Mouse (Mus musculus): ENCODE measurements around the gene Nfkb2. TPM values are rescaled to one million over a fixed set of nuclear protein-coding genes. Genes with fewer than 3 reads are reported as not detected.

Gene Nfkb2
- polyA plus RNA-seq, 1 experiment from 2014 or later, result 14.1 TPM

- Histone ChIP-seq H3K27me3 (ENCODE audit: control insufficient read depth, insufficient read depth, low read length) (peaks cover 56% of the 10 kb centered on the region), H3K4me3 (ENCODE audit: low read length) (no peak overlapping the region), H3K9me3 (replicated peaks; ENCODE audit: control insufficient read depth, low read length) (no peaks in the 10 kb centered on the region), H3K4me2 (ENCODE audit: low read depth, low read length) (no peak overlapping the region), H3K36me3 (ENCODE audit: control insufficient read depth, insufficient read depth) (peaks cover 24% of the 10 kb centered on the region), H3K9ac (ENCODE audit: low read length) (no peak overlapping the region), H3K4me1 (ENCODE audit: control insufficient read depth, insufficient read depth, low read length) (peaks cover 18% of the 10 kb centered on the region), H3K27ac (ENCODE audit: low read length) (no peak overlapping the region)
- ATAC-seq (replicated peaks; ENCODE audit: extremely low read depth, insufficient read depth, low FRiP score), result no peak
- 72% methylated on average over 6 of the region's 6 CpGs for WGBS
These were observed 9.5 kb downstream of the Nfkb2 start for GRCm38 (mm10) chr19:46313591-46313990.

- Histone ChIP-seq H3K27ac (ENCODE audit: low read length) (no peak overlapping the region), H3K9ac (ENCODE audit: low read length) (no peak overlapping the region), H3K36me3 (ENCODE audit: control insufficient read depth, insufficient read depth) (peaks cover 24% of the 10 kb centered on the region), H3K27me3 (ENCODE audit: control insufficient read depth, insufficient read depth, low read length) (peaks cover 61% of the 10 kb centered on the region), H3K4me2 (ENCODE audit: low read depth, low read length) (no peak overlapping the region), H3K4me1 (ENCODE audit: control insufficient read depth, insufficient read depth, low read length) (peaks cover 15% of the 10 kb centered on the region), H3K9me3 (replicated peaks; ENCODE audit: control insufficient read depth, low read length) (no peaks in the 10 kb centered on the region), H3K4me3 (ENCODE audit: low read length) (no peak overlapping the region)
- WGBS, result 23% methylated on average over 18 of the region's 18 CpGs
- ATAC-seq (replicated peaks; ENCODE audit: extremely low read depth, insufficient read depth, low FRiP score), result no peak
These were observed 10.1 kb downstream of the Nfkb2 start for GRCm38 (mm10) chr19:46314151-46314601.

GRCm38 (mm10) chr19:46314872-46315742 lies 11.0 kb downstream of the Nfkb2 start:
- Histone ChIP-seq H3K9ac (ENCODE audit: low read length) (no peak overlapping the region), H3K4me1 (ENCODE audit: control insufficient read depth, insufficient read depth, low read length) (peaks cover 14% of the 10 kb centered on the region), H3K4me3 (ENCODE audit: low read length) (no peak overlapping the region), H3K9me3 (replicated peaks; ENCODE audit: control insufficient read depth, low read length) (no peaks in the 10 kb centered on the region), H3K4me2 (ENCODE audit: low read depth, low read length) (no peak overlapping the region), H3K27me3 (ENCODE audit: control insufficient read depth, insufficient read depth, low read length) (peaks cover 65% of the 10 kb centered on the region), H3K27ac (ENCODE audit: low read length) (no peak overlapping the region), H3K36me3 (ENCODE audit: control insufficient read depth, insufficient read depth) (peaks cover 17% of the 10 kb centered on the region)
- ATAC-seq (replicated peaks; ENCODE audit: extremely low read depth, insufficient read depth, low FRiP score), result no peak
- WGBS, result 38% methylated on average over 14 of the region's 14 CpGs

GRCm38 (mm10) chr19:46315752-46316610 lies 11.9 kb downstream of the Nfkb2 start:
- Histone ChIP-seq H3K4me2 (ENCODE audit: low read depth, low read length) (no peak overlapping the region), H3K9ac (ENCODE audit: low read length) (no peak overlapping the region), H3K27ac (ENCODE audit: low read length) (no peak overlapping the region), H3K36me3 (ENCODE audit: control insufficient read depth, insufficient read depth) (peaks cover 10% of the 10 kb centered on the region), H3K4me1 (ENCODE audit: control insufficient read depth, insufficient read depth, low read length) (peaks cover 14% of the 10 kb centered on the region), H3K9me3 (replicated peaks; ENCODE audit: control insufficient read depth, low read length) (no peaks in the 10 kb centered on the region), H3K27me3 (ENCODE audit: control insufficient read depth, insufficient read depth, low read length) (peaks cover 74% of the 10 kb centered on the region), H3K4me3 (ENCODE audit: low read length) (no peak overlapping the region)
- ATAC-seq (replicated peaks; ENCODE audit: extremely low read depth, insufficient read depth, low FRiP score), result no peak
- 51% methylated on average over 12 of the region's 12 CpGs for WGBS

GRCm38 (mm10) chr19:46316846-46317545 lies 12.9 kb downstream of the Nfkb2 start:
- Histone ChIP-seq H3K9me3 (replicated peaks; ENCODE audit: control insufficient read depth, low read length) (no peaks in the 10 kb centered on the region), H3K4me3 (ENCODE audit: low read length) (peak overlapping the region; percentile 50), H3K27ac (ENCODE audit: low read length) (no peak overlapping the region), H3K4me1 (ENCODE audit: control insufficient read depth, insufficient read depth, low read length) (peaks cover 14% of the 10 kb centered on the region), H3K4me2 (ENCODE audit: low read depth, low read length) (peak overlapping the region; percentile 68), H3K9ac (ENCODE audit: low read length) (no peak overlapping the region; the same call in 1 of the 2 replicates), H3K27me3 (ENCODE audit: control insufficient read depth, insufficient read depth, low read length) (peaks cover 83% of the 10 kb centered on the region), H3K36me3 (ENCODE audit: control insufficient read depth, insufficient read depth) (peaks cover 4% of the 10 kb centered on the region)
- ATAC-seq (replicated peaks; ENCODE audit: extremely low read depth, insufficient read depth, low FRiP score), result no peak
- WGBS, result 35% methylated on average over 15 of the region's 15 CpGs

- no peaks in the 10 kb centered on the region for H3K36me3 ChIP-seq (ENCODE audit: control insufficient read depth, insufficient read depth)
- no peak overlapping the region for H3K27ac ChIP-seq (ENCODE audit: low read length)
- peak overlapping the region; percentile 50 for H3K4me3 ChIP-seq (ENCODE audit: low read length)
- no peaks in the 10 kb centered on the region for H3K9me3 ChIP-seq (replicated peaks; ENCODE audit: control insufficient read depth, low read length)
- peaks cover 14% of the 10 kb centered on the region for H3K4me1 ChIP-seq (ENCODE audit: control insufficient read depth, insufficient read depth, low read length)
- H3K4me2 ChIP-seq (ENCODE audit: low read depth, low read length), result peak overlapping the region; percentile 68
- under 1% methylated on average over 48 of the region's 48 CpGs for WGBS
- H3K27me3 ChIP-seq (ENCODE audit: control insufficient read depth, insufficient read depth, low read length), result peaks cover 86% of the 10 kb centered on the region
- H3K9ac ChIP-seq (ENCODE audit: low read length), result peak overlapping the region; percentile 50
- ATAC-seq (replicated peaks; ENCODE audit: extremely low read depth, insufficient read depth, low FRiP score), result no peak
These were observed 13.4 kb downstream of the Nfkb2 start for GRCm38 (mm10) chr19:46317546-46317885.

- peak overlapping the region; percentile 50 for H3K9ac ChIP-seq (ENCODE audit: low read length)
- peak overlapping the region; percentile 50 for H3K4me3 ChIP-seq (ENCODE audit: low read length)
- 2% methylated on average over 30 of the region's 42 CpGs for WGBS
- no peaks in the 10 kb centered on the region for H3K36me3 ChIP-seq (ENCODE audit: control insufficient read depth, insufficient read depth)
- peak overlapping the region; percentile 68 for H3K4me2 ChIP-seq (ENCODE audit: low read depth, low read length)
- H3K27me3 ChIP-seq (ENCODE audit: control insufficient read depth, insufficient read depth, low read length), result peaks cover 87% of the 10 kb centered on the region
- no peak overlapping the region for H3K27ac ChIP-seq (ENCODE audit: low read length)
- no peak; the same call in 1 of the 2 replicates for ATAC-seq (replicated peaks; ENCODE audit: extremely low read depth, insufficient read depth, low FRiP score)
- no peaks in the 10 kb centered on the region for H3K9me3 ChIP-seq (replicated peaks; ENCODE audit: control insufficient read depth, low read length)
- peaks cover 14% of the 10 kb centered on the region for H3K4me1 ChIP-seq (ENCODE audit: control insufficient read depth, insufficient read depth, low read length)
These were observed 13.9 kb downstream of the Nfkb2 start for GRCm38 (mm10) chr19:46318031-46318471.

GRCm38 (mm10) chr19:46318586-46319378 lies 14.7 kb downstream of the Nfkb2 start:
- no peak overlapping the region for H3K27ac ChIP-seq (ENCODE audit: low read length)
- peak overlapping the region; percentile 7; the same call in 1 of the 2 replicates for H3K4me2 ChIP-seq (ENCODE audit: low read depth, low read length)
- no peak for ATAC-seq (replicated peaks; ENCODE audit: extremely low read depth, insufficient read depth, low FRiP score)
- H3K4me1 ChIP-seq (ENCODE audit: control insufficient read depth, insufficient read depth, low read length), result peaks cover 14% of the 10 kb centered on the region
- H3K27me3 ChIP-seq (ENCODE audit: control insufficient read depth, insufficient read depth, low read length), result peaks cover 87% of the 10 kb centered on the region
- 10% methylated on average over 16 of the region's 16 CpGs for WGBS
- no peak overlapping the region for H3K4me3 ChIP-seq (ENCODE audit: low read length)
- no peaks in the 10 kb centered on the region for H3K36me3 ChIP-seq (ENCODE audit: control insufficient read depth, insufficient read depth)
- no peaks in the 10 kb centered on the region for H3K9me3 ChIP-seq (replicated peaks; ENCODE audit: control insufficient read depth, low read length)
- no peak overlapping the region for H3K9ac ChIP-seq (ENCODE audit: low read length)

Data from heart, embryonic 16.5 days (tissue).